Mouse (Mus musculus): Measurements from ENCODE around the gene Myh7. TPM values are rescaled to one million over a fixed set of nuclear protein-coding genes. Genes with fewer than 3 reads are reported as not detected.
"Not testable (repeated sequence)": the region's sequence is repeated elsewhere in the genome, so short reads cannot be mapped to it uniquely, and the experiment has no call there.

Myh7 gene
- polyA plus RNA-seq, 1 experiment from 2014 or later = 3.6 TPM

DNA sequence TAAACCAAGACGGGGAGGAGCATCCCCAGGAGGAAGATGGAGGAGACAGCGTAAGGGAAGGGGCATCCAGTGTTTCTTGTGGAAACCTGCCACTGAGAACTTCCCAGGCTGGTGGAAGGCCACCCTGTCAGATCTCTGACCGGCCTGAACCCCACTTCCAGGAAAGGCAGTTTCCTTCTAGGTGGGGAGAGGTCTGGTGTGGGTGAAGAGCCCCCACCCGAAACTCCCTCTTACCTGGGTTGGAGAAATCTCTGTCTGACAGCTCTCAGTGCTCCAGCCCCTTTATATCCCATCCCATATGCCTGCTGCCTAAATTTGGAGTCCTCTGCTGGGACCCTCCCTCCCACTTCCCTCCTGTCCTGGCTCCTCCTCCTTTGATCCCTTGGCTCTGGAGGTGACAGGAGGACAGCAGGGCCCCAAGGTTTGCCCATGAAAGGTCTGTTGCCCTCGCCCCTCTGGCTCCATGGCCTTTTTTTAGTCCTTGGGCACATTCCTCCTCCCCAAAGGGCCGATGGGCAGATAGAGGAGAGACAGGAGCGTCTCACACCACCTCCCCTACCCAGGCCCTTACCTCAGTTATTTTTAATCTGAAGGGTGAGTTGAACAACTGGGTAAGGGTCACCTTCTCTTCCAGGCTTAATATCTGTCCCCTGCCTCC is 28.0 kb downstream of the Myh7 start, which contains the start of gene Myh6:
Gene Myh6 (minus strand): TSS at position 608 of the 658 bp plus-strand sequence.
- Histone ChIP-seq H3K4me1 (replicated peaks) (no peaks in the 10 kb centered on the region), H3K27me3 (no peaks in the 10 kb centered on the region), H3K4me2 (no peak within 1 kb of the TSS), H3K4me3 (replicated peaks) (no peak within 1 kb of the TSS), H3K9me3 (replicated peaks) (no peaks in the 10 kb centered on the region), H3K9ac (no peak within 1 kb of the TSS), H3K27ac (replicated peaks) (no peak within 1 kb of the TSS), H3K36me3 (replicated peaks) (no peaks in the 10 kb centered on the region)
- WGBS (ENCODE audit: insufficient replicate concordance) = 48% methylated on average over 7 of the region's 7 CpGs
- ATAC-seq (ENCODE audit: insufficient read depth) = no peak

DNA sequence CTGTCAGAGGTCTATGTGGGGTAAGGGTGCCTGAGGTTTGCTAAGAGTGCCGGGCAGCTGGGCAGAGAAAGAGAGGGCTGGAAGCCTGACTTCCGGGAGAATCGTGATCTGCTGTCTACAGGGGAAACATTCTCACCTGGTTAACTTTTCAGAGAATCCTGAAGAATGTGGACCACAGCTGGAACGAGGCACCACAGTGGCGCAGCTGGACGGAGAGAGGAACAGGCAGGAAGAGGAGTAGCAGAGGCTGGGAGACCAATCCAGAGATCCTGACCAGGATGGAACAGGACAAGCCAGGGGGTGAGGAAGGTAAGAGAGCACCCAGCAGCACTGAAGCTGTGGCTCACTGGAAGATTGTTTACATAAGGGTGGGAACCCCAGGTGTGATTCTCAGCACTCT is 28.8 kb downstream of the Myh7 start:
- H3K27ac ChIP-seq (replicated peaks) = no peak overlapping the region
- no peak for ATAC-seq (ENCODE audit: insufficient read depth)
- no peaks in the 10 kb centered on the region for H3K27me3 ChIP-seq
- H3K4me2 ChIP-seq = no peak overlapping the region
- H3K9ac ChIP-seq = no peak overlapping the region
- H3K4me3 ChIP-seq (replicated peaks) = no peak overlapping the region
- WGBS (ENCODE audit: insufficient replicate concordance) = 52% methylated on average over 6 of the region's 6 CpGs
- H3K4me1 ChIP-seq (replicated peaks) = no peaks in the 10 kb centered on the region
- no peaks in the 10 kb centered on the region for H3K36me3 ChIP-seq (replicated peaks)
- H3K9me3 ChIP-seq (replicated peaks) = no peaks in the 10 kb centered on the region

- no peaks in the 10 kb centered on the region for H3K9me3 ChIP-seq (replicated peaks)
- H3K4me2 ChIP-seq = no peak overlapping the region
- H3K4me1 ChIP-seq (replicated peaks) = no peaks in the 10 kb centered on the region
- no peaks in the 10 kb centered on the region for H3K27me3 ChIP-seq
- no peak for ATAC-seq (ENCODE audit: insufficient read depth)
- no peak overlapping the region for H3K27ac ChIP-seq (replicated peaks)
- WGBS (ENCODE audit: insufficient replicate concordance) = 59% methylated on average over 15 of the region's 15 CpGs
- no peak overlapping the region for H3K4me3 ChIP-seq (replicated peaks)
- no peak overlapping the region for H3K9ac ChIP-seq
- H3K36me3 ChIP-seq (replicated peaks) = no peaks in the 10 kb centered on the region
Measured at GRCm38 (mm10) chr14:54965044-54965443, 29.4 kb downstream of the Myh7 start.

GRCm38 (mm10) chr14:54963727-54964126 is 30.7 kb downstream of the Myh7 start:
- Histone ChIP-seq H3K9ac (no peak overlapping the region), H3K4me1 (replicated peaks) (no peaks in the 10 kb centered on the region), H3K9me3 (replicated peaks) (no peaks in the 10 kb centered on the region), H3K27ac (replicated peaks) (no peak overlapping the region), H3K4me3 (replicated peaks) (no peak overlapping the region), H3K4me2 (no peak overlapping the region), H3K36me3 (replicated peaks) (no peaks in the 10 kb centered on the region), H3K27me3 (no peaks in the 10 kb centered on the region)
- WGBS (ENCODE audit: insufficient replicate concordance) = 71% methylated on average over 11 of the region's 11 CpGs
- ATAC-seq (ENCODE audit: insufficient read depth) = no peak

DNA sequence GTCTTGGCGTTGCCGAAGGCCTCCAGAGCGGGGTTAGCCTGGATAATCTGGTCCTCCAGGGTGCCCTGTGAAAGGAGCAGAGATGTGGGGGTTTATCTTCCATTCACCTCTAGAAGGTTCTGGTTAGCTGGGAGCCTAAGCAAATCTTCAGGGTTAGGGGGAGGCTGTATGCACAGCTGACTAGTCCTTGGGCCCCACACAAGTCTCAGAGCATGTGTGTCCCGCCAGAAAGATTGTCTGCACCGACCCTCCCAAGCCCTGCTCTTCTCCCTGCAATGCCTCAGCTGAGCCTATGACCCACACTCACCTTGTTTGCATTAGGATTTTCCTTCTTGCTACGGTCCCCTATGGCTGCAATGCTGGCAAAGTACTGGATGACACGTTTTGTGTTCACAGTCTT is 31.7 kb downstream of the Myh7 start:
- Histone ChIP-seq H3K36me3 (replicated peaks) (no peaks in the 10 kb centered on the region), H3K27ac (replicated peaks) (no peak overlapping the region), H3K4me2 (no peak overlapping the region), H3K9me3 (replicated peaks) (no peaks in the 10 kb centered on the region), H3K4me3 (replicated peaks) (no peak overlapping the region), H3K4me1 (replicated peaks) (no peaks in the 10 kb centered on the region), H3K27me3 (no peaks in the 10 kb centered on the region), H3K9ac (no peak overlapping the region)
- 71% methylated on average over 7 of the region's 7 CpGs for WGBS (ENCODE audit: insufficient replicate concordance)
- ATAC-seq (ENCODE audit: insufficient read depth) = no peak

- Histone ChIP-seq H3K4me2 (no peak overlapping the region), H3K27me3 (no peaks in the 10 kb centered on the region), H3K36me3 (replicated peaks) (no peaks in the 10 kb centered on the region), H3K4me3 (replicated peaks) (no peak overlapping the region), H3K9ac (no peak overlapping the region), H3K9me3 (replicated peaks) (no peaks in the 10 kb centered on the region), H3K27ac (replicated peaks) (no peak overlapping the region), H3K4me1 (replicated peaks) (no peaks in the 10 kb centered on the region)
- WGBS (ENCODE audit: insufficient replicate concordance) = 57% methylated on average over 5 of the region's 5 CpGs
- ATAC-seq (ENCODE audit: insufficient read depth) = no peak
Measured at GRCm38 (mm10) chr14:54961487-54961886, 32.9 kb downstream of the Myh7 start.

DNA sequence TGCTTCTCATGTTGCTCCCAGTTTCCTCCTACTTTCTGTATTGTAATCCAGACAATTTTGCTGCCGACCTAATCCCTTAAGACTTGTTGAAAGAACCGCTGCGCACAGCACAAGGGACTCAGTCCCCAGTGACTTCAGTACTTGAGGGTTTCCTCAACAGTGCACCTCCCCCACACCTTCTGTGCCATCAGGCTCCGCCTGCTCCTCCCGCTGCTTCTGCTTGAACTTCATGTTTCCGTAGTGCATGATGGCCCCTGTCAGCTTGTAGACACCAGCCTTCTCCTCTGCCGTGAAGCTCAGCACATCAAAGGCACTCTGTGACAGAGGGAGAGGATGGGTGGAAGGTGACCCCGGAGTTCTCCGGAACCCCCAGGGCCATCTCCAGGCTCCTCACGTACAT is 33.7 kb downstream of the Myh7 start:
- no peaks in the 10 kb centered on the region for H3K36me3 ChIP-seq (replicated peaks)
- H3K27me3 ChIP-seq = no peaks in the 10 kb centered on the region
- no peaks in the 10 kb centered on the region for H3K4me1 ChIP-seq (replicated peaks)
- no peak overlapping the region for H3K27ac ChIP-seq (replicated peaks)
- H3K9me3 ChIP-seq (replicated peaks) = no peaks in the 10 kb centered on the region
- no peak overlapping the region for H3K9ac ChIP-seq
- no peak for ATAC-seq (ENCODE audit: insufficient read depth)
- 35% methylated on average over 10 of the region's 10 CpGs for WGBS (ENCODE audit: insufficient replicate concordance)
- H3K4me3 ChIP-seq (replicated peaks) = no peak overlapping the region
- no peak overlapping the region for H3K4me2 ChIP-seq

- not testable (repeated sequence) for H3K9ac ChIP-seq; H3K4me2 ChIP-seq; ATAC-seq (ENCODE audit: insufficient read depth); H3K9me3 ChIP-seq (replicated peaks); H3K4me1 ChIP-seq (replicated peaks); H3K4me3 ChIP-seq (replicated peaks); H3K27ac ChIP-seq (replicated peaks); H3K36me3 ChIP-seq (replicated peaks); H3K27me3 ChIP-seq
- WGBS (ENCODE audit: insufficient replicate concordance) = 72% methylated on average over 12 of the region's 12 CpGs
Measured at GRCm38 (mm10) chr14:54959853-54960613, 34.4 kb downstream of the Myh7 start.

DNA sequence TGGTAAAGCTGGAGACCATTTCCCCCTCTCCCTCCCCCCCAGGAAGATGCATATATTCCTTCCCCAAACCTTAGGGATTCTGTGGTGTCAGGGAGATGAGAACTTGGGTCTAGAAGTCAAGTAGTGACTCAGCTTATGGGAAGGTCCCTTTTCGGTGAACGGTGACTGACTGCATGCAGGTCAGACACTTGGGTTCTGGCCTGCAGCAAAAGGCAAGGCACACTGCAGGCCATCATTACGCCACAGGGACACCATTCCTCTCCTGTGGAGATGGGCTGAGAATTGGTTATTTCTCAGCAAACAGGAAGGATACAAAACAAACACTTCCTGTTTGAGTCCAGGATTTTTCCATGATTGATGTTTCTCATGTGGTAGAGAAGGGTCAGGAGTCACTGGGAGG is 35.2 kb downstream of the Myh7 start:
- no peak for ATAC-seq (ENCODE audit: insufficient read depth)
- 70% methylated on average over 3 of the region's 3 CpGs for WGBS (ENCODE audit: insufficient replicate concordance)
- no peaks in the 10 kb centered on the region for H3K27me3 ChIP-seq

DNA sequence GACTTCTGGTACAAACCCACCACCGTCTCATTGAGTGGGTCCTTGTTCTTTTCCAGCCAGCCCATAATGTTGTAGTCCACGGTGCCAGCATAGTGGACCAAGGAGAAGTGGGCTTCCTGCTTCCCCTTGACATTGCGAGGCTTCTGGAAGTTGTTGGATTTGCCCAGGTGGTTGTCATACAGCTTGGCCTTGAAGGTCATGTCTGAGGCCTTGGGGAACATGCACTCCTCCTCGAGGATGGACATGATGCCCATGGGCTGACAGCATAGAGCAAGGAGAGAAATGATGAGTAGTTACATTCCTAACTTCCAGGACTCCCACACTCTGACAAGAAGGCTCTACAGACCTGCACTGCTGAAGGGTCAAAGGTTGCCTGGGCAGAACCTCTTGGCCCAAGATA is 35.9 kb downstream of the Myh7 start:
- Histone ChIP-seq H3K27me3 (no peaks in the 10 kb centered on the region), H3K9me3 (replicated peaks) (no peaks in the 10 kb centered on the region), H3K9ac (no peak overlapping the region), H3K27ac (replicated peaks) (no peak overlapping the region), H3K4me1 (replicated peaks) (no peaks in the 10 kb centered on the region), H3K4me3 (replicated peaks) (no peak overlapping the region), H3K36me3 (replicated peaks) (no peaks in the 10 kb centered on the region), H3K4me2 (no peak overlapping the region)
- 56% methylated on average over 4 of the region's 4 CpGs for WGBS (ENCODE audit: insufficient replicate concordance)
- no peak for ATAC-seq (ENCODE audit: insufficient read depth)

More for the DNA sequence above, 35.2 kb downstream of the Myh7 start:
- H3K27ac ChIP-seq (replicated peaks) = no peak overlapping the region
- no peaks in the 10 kb centered on the region for H3K9me3 ChIP-seq (replicated peaks)
- H3K9ac ChIP-seq = no peak overlapping the region
- H3K4me2 ChIP-seq = no peak overlapping the region
- H3K4me3 ChIP-seq (replicated peaks) = no peak overlapping the region
- no peaks in the 10 kb centered on the region for H3K36me3 ChIP-seq (replicated peaks)
- no peaks in the 10 kb centered on the region for H3K4me1 ChIP-seq (replicated peaks)

DNA sequence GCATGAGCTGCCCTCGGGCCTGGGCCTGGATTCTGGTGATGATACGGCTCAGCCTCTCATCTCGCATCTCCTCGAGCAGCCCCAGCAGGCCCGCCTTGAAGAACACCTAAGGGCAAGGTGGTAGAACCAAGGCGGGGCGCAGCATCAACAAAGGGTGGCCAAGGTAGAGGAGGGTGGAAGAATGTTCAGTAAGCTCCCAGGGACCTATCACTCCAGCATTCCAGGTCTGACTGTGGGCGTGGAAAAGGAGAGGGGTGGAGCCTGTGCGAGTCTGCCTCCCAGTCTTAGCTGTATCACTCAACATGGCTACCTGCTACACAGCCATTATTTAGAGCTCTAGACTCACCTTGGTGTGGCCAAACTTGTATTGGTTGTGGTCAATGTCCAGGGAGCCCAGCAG is 37.9 kb downstream of the Myh7 start:
- Histone ChIP-seq H3K4me1 (replicated peaks) (no peaks in the 10 kb centered on the region), H3K36me3 (replicated peaks) (no peaks in the 10 kb centered on the region), H3K9ac (no peak overlapping the region), H3K27me3 (no peaks in the 10 kb centered on the region; the same call in 1 of the 2 replicates), H3K4me3 (replicated peaks) (no peak overlapping the region), H3K9me3 (replicated peaks) (no peaks in the 10 kb centered on the region), H3K4me2 (no peak overlapping the region), H3K27ac (replicated peaks) (no peak overlapping the region)
- WGBS (ENCODE audit: insufficient replicate concordance) = 65% methylated on average over 9 of the region's 9 CpGs
- ATAC-seq (ENCODE audit: insufficient read depth) = no peak
